Mouse (Mus musculus) myocyte (in vitro differentiated cells): Measurements from ENCODE around the gene Tmem95. TPM values are rescaled to one million over a fixed set of nuclear protein-coding genes. Genes with fewer than 3 reads are reported as not detected.

Experiments
- H3K27me3 ChIP-seq: one replicate; pipeline ENCODE4 v1.6.1; 2011; ENCODE audit not compliant: control insufficient read depth, insufficient read depth, insufficient read length
- H3K36me3 ChIP-seq: one replicate; pipeline ENCODE4 v1.6.1; 2011; ENCODE audit not compliant: control insufficient read depth, insufficient read depth
- H3K4me2 ChIP-seq: one replicate; pipeline ENCODE4 v1.6.1; 2011; ENCODE audit warnings: low read depth, control low read depth
- H3K4me3 ChIP-seq: one replicate; pipeline ENCODE4 v1.5.1; 2011; ENCODE audit warnings: mild to moderate bottlenecking, control low read depth, moderate library complexity
- H3K79me2 ChIP-seq: one replicate; pipeline ENCODE4 v1.6.1; 2011; ENCODE audit not compliant: control insufficient read depth, insufficient read depth
- H3ac ChIP-seq: one replicate; pipeline ENCODE4 v1.6.1; 2011; ENCODE audit not compliant: control insufficient read depth, insufficient read length
- CEBPB ChIP-seq: IDR thresholded peaks from 2 replicates; pipeline ENCODE4 v1.6.1; 2011; ENCODE audit warnings: mild to moderate bottlenecking, moderate library complexity; ENCODE audit not compliant: poor library complexity, insufficient read depth, severe bottlenecking
- E2F4 ChIP-seq: IDR thresholded peaks from one replicate; pipeline ENCODE4 v1.6.1; 2011; ENCODE audit warnings: mild to moderate bottlenecking, control low read depth, moderate library complexity; ENCODE audit not compliant: insufficient read depth
- MAX ChIP-seq: IDR thresholded peaks from one replicate; pipeline ENCODE4 v1.6.1; 2011; ENCODE audit warnings: low read depth, mild to moderate bottlenecking, control low read depth
- MYOD1 ChIP-seq, 3 experiments: IDR thresholded peaks; one replicate each; pipeline ENCODE4 v1.6.1; 2011; ENCODE audit warnings: control low read depth in 2 of 3, low read depth in 2 of 3, mild to moderate bottlenecking in 2 of 3, moderate library complexity in 1 of 3; ENCODE audit not compliant: insufficient read length in 2 of 3, control insufficient read depth in 1 of 3
- MYOG ChIP-seq, 3 experiments: IDR thresholded peaks; one replicate each; pipeline ENCODE4 v1.6.1; 2011; ENCODE audit warnings: control low read depth in 2 of 3, low read depth in 2 of 3, mild to moderate bottlenecking in 2 of 3; ENCODE audit not compliant: insufficient read length in 2 of 3, control insufficient read depth in 1 of 3, insufficient read depth in 1 of 3
- POLR2A ChIP-seq: IDR thresholded peaks from one replicate; pipeline ENCODE4 v1.6.1; 2011; ENCODE audit warnings: low read depth, mild to moderate bottlenecking, control low read depth, moderate library complexity; ENCODE audit not compliant: insufficient read length
- POLR2AphosphoS2 ChIP-seq: IDR thresholded peaks from one replicate; pipeline ENCODE4 v1.6.1; 2011; ENCODE audit warnings: low read depth, control low read depth; ENCODE audit not compliant: insufficient read length
- REST ChIP-seq: IDR thresholded peaks from one replicate; pipeline ENCODE4 v1.6.1; 2011; ENCODE audit warnings: mild to moderate bottlenecking, control low read depth, moderate library complexity; ENCODE audit not compliant: insufficient read depth, insufficient read length
- SRF ChIP-seq: IDR thresholded peaks from one replicate; pipeline ENCODE4 v1.6.1; 2011; ENCODE audit warnings: low read depth; ENCODE audit not compliant: control insufficient read depth, insufficient read length
- TCF12 ChIP-seq: IDR thresholded peaks from one replicate; pipeline ENCODE4 v1.6.1; 2011; ENCODE audit warnings: mild to moderate bottlenecking, control low read depth; ENCODE audit not compliant: poor library complexity, insufficient read depth, severe bottlenecking
- TCF3 ChIP-seq: IDR thresholded peaks from one replicate; pipeline ENCODE4 v1.6.1; 2011; ENCODE audit warnings: low read depth, control low read depth; ENCODE audit not compliant: insufficient read length
- USF1 ChIP-seq: IDR thresholded peaks from one replicate; pipeline ENCODE4 v1.6.1; 2011; ENCODE audit warnings: low read depth, mild to moderate bottlenecking, control low read depth, moderate library complexity
- polyA plus RNA-seq: library from polyadenylated mRNA; unstranded; fragments of >200 nt; fragmentation: generic; extraction: Trizol; gene quantifications from one replicate; pipeline ENCODE4 v1.2.1, GENCODE M21; 2012; ENCODE audit warnings: missing spikeins

Tmem95 gene
- polyA plus RNA-seq, 1 experiment, result not detected

- Histone ChIP-seq H3K4me3 (peak overlapping the region; percentile 50), H3ac (no peak overlapping the region), H3K4me2 (peak overlapping the region; percentile 79), H3K27me3 (no peaks in the 10 kb centered on the region), H3K36me3 (peaks cover 55% of the 10 kb centered on the region), H3K79me2 (peaks cover 31% of the 10 kb centered on the region)
- no peak for TF ChIP-seq SRF
- no peak for TF ChIP-seq TCF12
- no peak for TF ChIP-seq TCF3
- no peak for TF ChIP-seq MYOD1 (IDR thresholded peaks at IDR 0.05; ENCODE audit: control insufficient read depth in 1 of 3, insufficient read length in 2 of 3, low read depth in 2 of 3)
- no peak for TF ChIP-seq CEBPB
- TF ChIP-seq POLR2AphosphoS2, result no peak
- TF ChIP-seq REST, result no peak
- no peak for TF ChIP-seq MYOG (IDR thresholded peaks at IDR 0.05; ENCODE audit: control insufficient read depth in 1 of 3, insufficient read depth in 1 of 3, insufficient read length in 2 of 3, low read depth in 2 of 3)
- no peak for TF ChIP-seq USF1
- no peak for TF ChIP-seq MAX
- no peak for TF ChIP-seq POLR2A
- no peak for TF ChIP-seq E2F4
Observed at GRCm38 (mm10) chr11:69912716-69913530, 35.1 kb upstream of the Tmem95 start.

GRCm38 (mm10) chr11:69911701-69912100 lies 33.9 kb upstream of the Tmem95 start:
- Histone ChIP-seq H3K4me3 (no peak overlapping the region), H3K4me2 (no peak overlapping the region), H3K27me3 (no peaks in the 10 kb centered on the region), H3ac (no peak overlapping the region), H3K79me2 (peaks cover 19% of the 10 kb centered on the region), H3K36me3 (peaks cover 55% of the 10 kb centered on the region)
- TF ChIP-seq REST (no peak), MAX (no peak), CEBPB (no peak), SRF (no peak), MYOD1 (IDR thresholded peaks at IDR 0.05; ENCODE audit: control insufficient read depth in 1 of 3, insufficient read length in 2 of 3, low read depth in 2 of 3) (no peak), MYOG (IDR thresholded peaks at IDR 0.05; ENCODE audit: control insufficient read depth in 1 of 3, insufficient read depth in 1 of 3, insufficient read length in 2 of 3, low read depth in 2 of 3) (no peak)

GRCm38 (mm10) chr11:69910781-69911560 lies 33.2 kb upstream of the Tmem95 start:
- Histone ChIP-seq H3K27me3 (no peaks in the 10 kb centered on the region), H3ac (no peak overlapping the region), H3K79me2 (peaks cover 12% of the 10 kb centered on the region), H3K4me2 (no peak overlapping the region), H3K4me3 (no peak overlapping the region), H3K36me3 (peaks cover 52% of the 10 kb centered on the region)
- TF ChIP-seq REST (no peak), SRF (no peak), MYOD1 (IDR thresholded peaks at IDR 0.05; ENCODE audit: control insufficient read depth in 1 of 3, insufficient read length in 2 of 3, low read depth in 2 of 3) (no peak), POLR2AphosphoS2 (no peak), E2F4 (no peak), USF1 (no peak), MAX (no peak), TCF3 (no peak), POLR2A (no peak), MYOG (IDR thresholded peaks at IDR 0.05; ENCODE audit: control insufficient read depth in 1 of 3, insufficient read depth in 1 of 3, insufficient read length in 2 of 3, low read depth in 2 of 3) (no peak), TCF12 (no peak), CEBPB (no peak)

GRCm38 (mm10) chr11:69910177-69910576 lies 32.4 kb upstream of the Tmem95 start:
- H3K4me3 ChIP-seq, result no peak overlapping the region
- H3ac ChIP-seq, result no peak overlapping the region
- no peaks in the 10 kb centered on the region for H3K27me3 ChIP-seq
- H3K36me3 ChIP-seq, result peaks cover 53% of the 10 kb centered on the region
- H3K4me2 ChIP-seq, result no peak overlapping the region
- H3K79me2 ChIP-seq, result peaks cover 7% of the 10 kb centered on the region
- TF ChIP-seq POLR2AphosphoS2 (no peak), TCF3 (no peak), CEBPB (no peak), TCF12 (no peak)
